Mouse (Mus musculus): ENCODE data around the gene Limch1.

- TF ChIP-seq CTCF (IDR thresholded peaks at IDR 0.05; ENCODE audit: control insufficient read depth, insufficient read depth, insufficient replicate concordance, low read depth, low read length), result no peak
- no peak for TF ChIP-seq POLR2A (IDR thresholded peaks at IDR 0.05; ENCODE audit: control insufficient read depth, low read depth, low read length)
Measured at GRCm38 (mm10) chr5:66965442-66965841, 219.8 kb downstream of the Limch1 start.
